Mouse (Mus musculus) limb, embryonic 10.5 days (tissue): ENCODE data around the gene Atf3. TPM values are rescaled to one million over a fixed set of nuclear protein-coding genes. Genes with fewer than 3 reads are reported as not detected.
A peak's percentile ranks its signal among the peaks of the same experiment; 100 is the strongest.

Source experiments
- DNase-seq: peaks from one replicate; pipeline ENCODE4 v3.0.0-alpha.2; 2017; ENCODE audit warnings: low spot score
- H3K27ac ChIP-seq: fragments of 300-500 bp; sonication (generic); 2 replicates; pipeline ENCODE4 v1.5.1; 2016; ENCODE audit warnings: mild to moderate bottlenecking
- H3K27me3 ChIP-seq: fragments of 300-500 bp; sonication (generic); 2 replicates; pipeline ENCODE4 v1.6.1; 2016; ENCODE audit warnings: low read depth, mild to moderate bottlenecking; ENCODE audit not compliant: poor library complexity, severe bottlenecking
- H3K36me3 ChIP-seq: fragments of 300-500 bp; sonication (generic); 2 replicates; pipeline ENCODE4 v1.6.1; 2016; ENCODE audit warnings: mild to moderate bottlenecking, moderate library complexity
- H3K4me1 ChIP-seq: fragments of 300-500 bp; sonication (generic); 2 replicates; pipeline ENCODE4 v1.6.1; 2016
- H3K4me3 ChIP-seq: fragments of 300-500 bp; sonication (generic); 2 replicates; pipeline ENCODE4 v1.5.1; 2016; ENCODE audit warnings: mild to moderate bottlenecking, moderate library complexity
- H3K9me3 ChIP-seq: fragments of 300-500 bp; sonication (generic); replicated peaks from 2 replicates; pipeline ENCODE4 v1.6.1; 2016; ENCODE audit warnings: mild to moderate bottlenecking
- WGBS: fragments of 180-500 bp; shearing (Covaris S2); methylation state at CpG from one replicate; pipeline ENCODE4 v1.1.7; 2016; 5-methylcytosine and 5-hydroxymethylcytosine counted together
- polyA plus RNA-seq: library from polyadenylated mRNA; unstranded; fragments of >200 nt; fragmentation: Nextera tagmentation; extraction: Ambion mirVana; gene quantifications from 2 replicates; pipeline ENCODE4 v1.2.1, GENCODE M21; 2016

The Atf3 gene
- 1.8 and 2.8 TPM in 2 replicates for polyA plus RNA-seq

- no peaks in the 10 kb centered on the region for H3K36me3 ChIP-seq
- H3K27me3 ChIP-seq: peaks cover 12% of the 10 kb centered on the region; the same call in 1 of the 2 replicates
- no peak within 1 kb of the TSS for H3K27ac ChIP-seq
- H3K9me3 ChIP-seq: no peaks in the 10 kb centered on the region
- peaks cover 10% of the 10 kb centered on the region for H3K4me1 ChIP-seq
- H3K4me3 ChIP-seq: no peak within 1 kb of the TSS
- 74% methylated on average over 6 of the region's 6 CpGs for WGBS
- DNase-seq: no peak
These were observed at the start of gene Atf3 for GRCm38 (mm10) chr1:191217939-191218338. Gene Atf3 (minus strand): TSS chr1:191218039.

- WGBS: 79% methylated on average over 5 of the region's 5 CpGs
- DNase-seq: no peak
- no peaks in the 10 kb centered on the region for H3K27me3 ChIP-seq
- H3K9me3 ChIP-seq: no peaks in the 10 kb centered on the region
- peaks cover 46% of the 10 kb centered on the region for H3K4me1 ChIP-seq
- no peaks in the 10 kb centered on the region for H3K36me3 ChIP-seq
- 0 out of 2 replicates have a peak overlapping the region, but pooled peaks have one; percentile 38 for H3K27ac ChIP-seq
- H3K4me3 ChIP-seq: no peak overlapping the region
These were observed 49.3 kb upstream of the Atf3 start for GRCm38 (mm10) chr1:191267162-191267561.

- WGBS: 90% methylated on average over 5 of the region's 5 CpGs
- Histone ChIP-seq H3K4me1 (peaks cover 58% of the 10 kb centered on the region), H3K27ac (no peak overlapping the region), H3K9me3 (no peaks in the 10 kb centered on the region), H3K4me3 (no peak overlapping the region), H3K36me3 (no peaks in the 10 kb centered on the region), H3K27me3 (no peaks in the 10 kb centered on the region)
- DNase-seq: no peak
These were observed 45.6 kb upstream of the Atf3 start for GRCm38 (mm10) chr1:191263471-191263870.

- no peak for DNase-seq
- Histone ChIP-seq H3K9me3 (no peaks in the 10 kb centered on the region), H3K36me3 (no peaks in the 10 kb centered on the region), H3K27me3 (no peaks in the 10 kb centered on the region), H3K4me3 (no peak overlapping the region), H3K4me1 (peaks cover 50% of the 10 kb centered on the region), H3K27ac (peak overlapping the region; percentile 84)
- WGBS: 22% methylated on average over 6 of the region's 6 CpGs
These were observed 44.0 kb upstream of the Atf3 start for GRCm38 (mm10) chr1:191261861-191262260.

- WGBS: 74% methylated on average over 5 of the region's 5 CpGs
- Histone ChIP-seq H3K27ac (peak overlapping the region; percentile 56), H3K36me3 (no peaks in the 10 kb centered on the region), H3K9me3 (no peaks in the 10 kb centered on the region), H3K4me3 (no peak overlapping the region), H3K4me1 (peaks cover 51% of the 10 kb centered on the region), H3K27me3 (no peaks in the 10 kb centered on the region)
- DNase-seq: no peak
These were observed 41.8 kb upstream of the Atf3 start for GRCm38 (mm10) chr1:191259661-191260060.

GRCm38 (mm10) chr1:191259121-191259520 is 41.3 kb upstream of the Atf3 start:
- WGBS: 24% methylated on average over 7 of the region's 7 CpGs
- DNase-seq: no peak
- Histone ChIP-seq H3K4me1 (peaks cover 56% of the 10 kb centered on the region), H3K4me3 (peak overlapping the region; percentile 2; the same call in 1 of the 2 replicates), H3K27ac (peak overlapping the region; percentile 66), H3K36me3 (no peaks in the 10 kb centered on the region), H3K9me3 (no peaks in the 10 kb centered on the region), H3K27me3 (no peaks in the 10 kb centered on the region)

GRCm38 (mm10) chr1:191258521-191258920 is 40.7 kb upstream of the Atf3 start:
- Histone ChIP-seq H3K4me1 (peaks cover 60% of the 10 kb centered on the region), H3K9me3 (no peaks in the 10 kb centered on the region), H3K27me3 (no peaks in the 10 kb centered on the region), H3K27ac (peak overlapping the region; percentile 66), H3K4me3 (no peak overlapping the region), H3K36me3 (no peaks in the 10 kb centered on the region)
- 60% methylated on average over 3 of the region's 3 CpGs for WGBS
- DNase-seq: no peak

GRCm38 (mm10) chr1:191257981-191258380 is 40.1 kb upstream of the Atf3 start:
- 44% methylated on average over 2 of the region's 2 CpGs for WGBS
- no peaks in the 10 kb centered on the region for H3K27me3 ChIP-seq
- H3K4me1 ChIP-seq: peaks cover 60% of the 10 kb centered on the region
- H3K27ac ChIP-seq: no peak overlapping the region
- H3K4me3 ChIP-seq: no peak overlapping the region
- no peak for DNase-seq
- H3K36me3 ChIP-seq: no peaks in the 10 kb centered on the region
- no peaks in the 10 kb centered on the region for H3K9me3 ChIP-seq

GRCm38 (mm10) chr1:191257351-191257771 is 39.5 kb upstream of the Atf3 start:
- Histone ChIP-seq H3K4me3 (no peak overlapping the region), H3K4me1 (peaks cover 59% of the 10 kb centered on the region), H3K27ac (peak overlapping the region; percentile 31; the same call in 1 of the 2 replicates), H3K36me3 (no peaks in the 10 kb centered on the region), H3K9me3 (no peaks in the 10 kb centered on the region), H3K27me3 (no peaks in the 10 kb centered on the region)
- 82% methylated on average over 3 of the region's 3 CpGs for WGBS
- no peak for DNase-seq

GRCm38 (mm10) chr1:191256566-191257350 is 38.9 kb upstream of the Atf3 start:
- Histone ChIP-seq H3K36me3 (no peaks in the 10 kb centered on the region), H3K4me1 (peaks cover 53% of the 10 kb centered on the region), H3K27ac (peak overlapping the region; percentile 31; the same call in 1 of the 2 replicates), H3K4me3 (no peak overlapping the region), H3K27me3 (no peaks in the 10 kb centered on the region), H3K9me3 (no peaks in the 10 kb centered on the region)
- WGBS: 73% methylated on average over 11 of the region's 11 CpGs
- DNase-seq: no peak

- Histone ChIP-seq H3K27me3 (no peaks in the 10 kb centered on the region), H3K27ac (no peak overlapping the region), H3K4me1 (peaks cover 47% of the 10 kb centered on the region), H3K9me3 (no peaks in the 10 kb centered on the region), H3K36me3 (no peaks in the 10 kb centered on the region), H3K4me3 (no peak overlapping the region)
- WGBS: 95% methylated on average over 5 of the region's 5 CpGs
- no peak for DNase-seq
These were observed 38.3 kb upstream of the Atf3 start for GRCm38 (mm10) chr1:191256134-191256533.

GRCm38 (mm10) chr1:191254448-191254847 is 36.6 kb upstream of the Atf3 start:
- H3K27ac ChIP-seq: peak overlapping the region; percentile 44; the same call in 1 of the 2 replicates
- no peak for DNase-seq
- 63% methylated on average over 5 of the region's 5 CpGs for WGBS
- H3K4me1 ChIP-seq: peaks cover 36% of the 10 kb centered on the region
- H3K27me3 ChIP-seq: no peaks in the 10 kb centered on the region
- H3K36me3 ChIP-seq: no peaks in the 10 kb centered on the region
- no peaks in the 10 kb centered on the region for H3K9me3 ChIP-seq
- H3K4me3 ChIP-seq: no peak overlapping the region

- Histone ChIP-seq H3K27ac (no peak overlapping the region), H3K36me3 (no peaks in the 10 kb centered on the region), H3K4me3 (no peak overlapping the region), H3K4me1 (peaks cover 28% of the 10 kb centered on the region), H3K9me3 (no peaks in the 10 kb centered on the region), H3K27me3 (no peaks in the 10 kb centered on the region)
- WGBS: 90% methylated on average over 1 of the region's 1 CpGs
- DNase-seq: no peak
These were observed 35.8 kb upstream of the Atf3 start for GRCm38 (mm10) chr1:191253636-191254035.
